In the genomic region with DNA sequence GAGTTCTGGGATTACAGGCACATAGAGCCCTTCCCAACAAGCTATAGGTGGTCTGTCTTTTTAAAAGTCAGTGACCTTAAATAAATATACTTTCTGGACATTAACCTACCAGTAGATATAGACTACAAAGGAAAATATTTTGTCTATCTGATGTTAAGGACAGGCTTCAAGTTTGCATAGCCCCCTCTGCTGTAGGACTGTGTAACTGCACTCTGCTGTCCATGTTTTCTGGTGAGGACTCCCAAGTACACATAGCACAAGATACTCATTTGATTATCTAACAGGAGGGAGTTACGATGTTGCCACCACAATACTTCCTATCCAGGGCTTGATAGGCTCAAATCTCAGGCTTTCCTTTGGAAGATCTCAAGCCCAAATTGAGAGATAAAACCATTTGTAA, we compare ENCODE assay signal across 15 mouse cellular contexts. TPM values are rescaled to one million over a fixed set of nuclear protein-coding genes. Genes with fewer than 3 reads are reported as not detected.
A peak's percentile ranks its signal among the peaks of the same experiment; 100 is the strongest.
DNase-seq lines count a peak whose midpoint lies in the region; ATAC-seq and TF ChIP-seq lines count a peak whose summit lies in the region.
"Had no signal": no experiment of that assay in that cellular context is flagged by ENCODE, and none has a peak within 500 bp of the region (broad histone marks: within the 10 kb centered on the region; RNA-seq: fewer than 3 reads in every experiment).

No protein-coding gene starts in this region.

- H3K27me3 ChIP-seq in intestine, postnatal 0 days (replicated peaks; ENCODE audit: control insufficient read depth, insufficient read depth, low read length): no peaks in the 10 kb centered on the region
- no peaks in the 10 kb centered on the region for H3K27me3 ChIP-seq in intestine, embryonic 16.5 days (replicated peaks; ENCODE audit: control insufficient read depth, insufficient read depth, low read length)
- H3K27me3 ChIP-seq in splenic B cell, adult 2 months (ENCODE audit: control insufficient read depth, insufficient read depth, low read length, poor library complexity, severe bottlenecking): no peaks in the 10 kb centered on the region
- H3K27me3 ChIP-seq: embryonic facial prominence, embryonic 15.5 days; forebrain, embryonic 12.5 days; hindbrain, embryonic 15.5 days; stomach, embryonic 15.5 days had no signal

- no peak overlapping the region for H3K9ac ChIP-seq in intestine, postnatal 0 days (ENCODE audit: low read depth, low read length)
- no peak overlapping the region for H3K9ac ChIP-seq in intestine, embryonic 16.5 days (ENCODE audit: low read depth, low read length)
- H3K9ac ChIP-seq: embryonic facial prominence, embryonic 15.5 days; forebrain, embryonic 12.5 days; hindbrain, embryonic 15.5 days; stomach, embryonic 15.5 days had no signal

- peak; percentile 48 for TF ChIP-seq CTCF in intestine, postnatal 0 days (IDR thresholded peaks at IDR 0.05; ENCODE audit: low read depth)

- H3K4me1 ChIP-seq in intestine, postnatal 0 days (replicated peaks; ENCODE audit: control insufficient read depth, insufficient read depth, low read length): no peaks in the 10 kb centered on the region
- H3K4me1 ChIP-seq in intestine, embryonic 16.5 days (ENCODE audit: control insufficient read depth, insufficient read depth, low read length): peaks cover 10% of the 10 kb centered on the region

- DNase-seq in retina, embryonic 14.5 days (ENCODE audit: low spot score): peak; percentile 31
- DNase-seq in retina, postnatal 1 day: no peak
- DNase-seq in MEL-GATA-1-ER (ENCODE audit: extremely low read depth, low read depth): peak; percentile 48
- peak; percentile 24 for DNase-seq in splenic B cell, adult 2 months (ENCODE audit: low read depth, low spot score)
- DNase-seq in heart, postnatal 10 days: no peak
- no peak for DNase-seq in gastrocnemius, postnatal 25 days
- DNase-seq: cerebellum, adult 11 months; thymus, postnatal 25 days had no signal

- no peak overlapping the region for H3K27ac ChIP-seq in intestine, postnatal 0 days (ENCODE audit: low read depth, low read length)
- H3K27ac ChIP-seq in intestine, embryonic 16.5 days (ENCODE audit: low read length): no peak overlapping the region
- H3K27ac ChIP-seq: embryonic facial prominence, embryonic 15.5 days; forebrain, embryonic 12.5 days; hindbrain, embryonic 15.5 days; stomach, embryonic 15.5 days had no signal

- no peaks in the 10 kb centered on the region for H3K9me3 ChIP-seq in intestine, postnatal 0 days (ENCODE audit: control insufficient read depth)
- H3K9me3 ChIP-seq in intestine, embryonic 16.5 days (ENCODE audit: control insufficient read depth, low read length): no peaks in the 10 kb centered on the region
- H3K9me3 ChIP-seq: embryonic facial prominence, embryonic 15.5 days; forebrain, embryonic 12.5 days; hindbrain, embryonic 15.5 days; stomach, embryonic 15.5 days had no signal

- H3K4me3 ChIP-seq in intestine, postnatal 0 days (ENCODE audit: low read depth, low read length): no peak overlapping the region
- H3K4me3 ChIP-seq in intestine, embryonic 16.5 days (ENCODE audit: low read length): no peak overlapping the region
- H3K4me3 ChIP-seq: embryonic facial prominence, embryonic 15.5 days; forebrain, embryonic 12.5 days; hindbrain, embryonic 15.5 days; stomach, embryonic 15.5 days had no signal

- intact Hi-C loops in heart, postnatal 10 days (cut with DNase I): loop anchor here (5.0 kb wide), 1 partner anchor 59 kb away; no protein-coding TSS in a partner anchor

- no peak overlapping the region for H3K4me2 ChIP-seq in intestine, postnatal 0 days (replicated peaks; ENCODE audit: low read depth)
- no peak overlapping the region for H3K4me2 ChIP-seq in intestine, embryonic 16.5 days (ENCODE audit: low read depth, low read length)
- H3K4me2 ChIP-seq: embryonic facial prominence, embryonic 15.5 days; forebrain, embryonic 12.5 days; hindbrain, embryonic 15.5 days; stomach, embryonic 15.5 days had no signal

- no peak for ATAC-seq in intestine, postnatal 0 days
- no peak for ATAC-seq in intestine, embryonic 16.5 days

- 90% methylated on average over 1 of the region's 1 CpGs for WGBS in intestine, postnatal 0 days
- 94% methylated on average over 1 of the region's 1 CpGs for WGBS in intestine, embryonic 16.5 days

- no peaks in the 10 kb centered on the region for H3K36me3 ChIP-seq in intestine, postnatal 0 days (ENCODE audit: control insufficient read depth, insufficient read depth)
- H3K36me3 ChIP-seq in intestine, embryonic 16.5 days (ENCODE audit: control insufficient read depth, insufficient read depth, low read length): no peaks in the 10 kb centered on the region
- no peaks in the 10 kb centered on the region for H3K36me3 ChIP-seq in splenic B cell, adult 2 months (ENCODE audit: control insufficient read depth, insufficient read depth, low read length, poor library complexity, severe bottlenecking)
- H3K36me3 ChIP-seq: embryonic facial prominence, embryonic 15.5 days; forebrain, embryonic 12.5 days; hindbrain, embryonic 15.5 days; stomach, embryonic 15.5 days had no signal

RNA-seq across cellular contexts. Expression of gene Diexf, which starts 3.7 kb away (rescaled TPM):
- 1.7 and 1.8 TPM in 2 replicates for polyA plus RNA-seq in intestine, postnatal 0 days (2015; fragmentation: Nextera tagmentation; extraction: Ambion mirVana)
- 5.0 and 9.2 TPM in 2 replicates for polyA plus RNA-seq in intestine, embryonic 16.5 days (2015; fragmentation: Nextera tagmentation; extraction: Ambion mirVana)
- total RNA-seq in heart, postnatal 10 days (2021): 10 to 100 TPM in 1 of 2 experiments, 1 to 10 TPM in 1; 7.0 to 10.8 TPM
- total RNA-seq in gastrocnemius, postnatal 25 days (2021): 10 to 100 TPM in 1 of 2 experiments, 1 to 10 TPM in 1; 6.2 to 10.0 TPM

RNA-seq across cellular contexts. Expression of gene Irf6, which starts 19.2 kb away (rescaled TPM):
- 47.8 and 48.3 TPM in 2 replicates for polyA plus RNA-seq in intestine, postnatal 0 days (2015; fragmentation: Nextera tagmentation; extraction: Ambion mirVana)
- 95.0 and 106 TPM in 2 replicates for polyA plus RNA-seq in intestine, embryonic 16.5 days (2015; fragmentation: Nextera tagmentation; extraction: Ambion mirVana)
- total RNA-seq in heart, postnatal 10 days (2021): 1 to 10 TPM; 4.1 to 4.6 TPM
- total RNA-seq in gastrocnemius, postnatal 25 days (2021): 1 to 10 TPM; 1.2 to 1.3 TPM
- total RNA-seq: monocyte, adult 5-6 weeks had no signal

RNA-seq across cellular contexts. Expression of gene A130010J15Rik, which starts 34.1 kb away (rescaled TPM):
- 7.2 and 8.0 TPM in 2 replicates for polyA plus RNA-seq in intestine, postnatal 0 days (2015; fragmentation: Nextera tagmentation; extraction: Ambion mirVana)
- 13.0 and 13.7 TPM in 2 replicates for polyA plus RNA-seq in intestine, embryonic 16.5 days (2015; fragmentation: Nextera tagmentation; extraction: Ambion mirVana)
- total RNA-seq in heart, postnatal 10 days (2021): 1 to 10 TPM; 5.5 to 6.1 TPM
- total RNA-seq in gastrocnemius, postnatal 25 days (2021): 1 to 10 TPM; 2.3 to 3.1 TPM

Comparison
In these comparisons a context has a peak if more than half of its experiments do, and no peak if none do; other contexts are left out.
1. DNase-seq: peak in retina, embryonic 14.5 days (single experiment), MEL-GATA-1-ER (single experiment) and splenic B cell, adult 2 months (single experiment); none in retina, postnatal 1 day (single experiment), heart, postnatal 10 days (0 of 2) and gastrocnemius, postnatal 25 days (single experiment).